Comparison of ENCODE assay signal across 22 mouse cellular contexts in the genomic region with DNA sequence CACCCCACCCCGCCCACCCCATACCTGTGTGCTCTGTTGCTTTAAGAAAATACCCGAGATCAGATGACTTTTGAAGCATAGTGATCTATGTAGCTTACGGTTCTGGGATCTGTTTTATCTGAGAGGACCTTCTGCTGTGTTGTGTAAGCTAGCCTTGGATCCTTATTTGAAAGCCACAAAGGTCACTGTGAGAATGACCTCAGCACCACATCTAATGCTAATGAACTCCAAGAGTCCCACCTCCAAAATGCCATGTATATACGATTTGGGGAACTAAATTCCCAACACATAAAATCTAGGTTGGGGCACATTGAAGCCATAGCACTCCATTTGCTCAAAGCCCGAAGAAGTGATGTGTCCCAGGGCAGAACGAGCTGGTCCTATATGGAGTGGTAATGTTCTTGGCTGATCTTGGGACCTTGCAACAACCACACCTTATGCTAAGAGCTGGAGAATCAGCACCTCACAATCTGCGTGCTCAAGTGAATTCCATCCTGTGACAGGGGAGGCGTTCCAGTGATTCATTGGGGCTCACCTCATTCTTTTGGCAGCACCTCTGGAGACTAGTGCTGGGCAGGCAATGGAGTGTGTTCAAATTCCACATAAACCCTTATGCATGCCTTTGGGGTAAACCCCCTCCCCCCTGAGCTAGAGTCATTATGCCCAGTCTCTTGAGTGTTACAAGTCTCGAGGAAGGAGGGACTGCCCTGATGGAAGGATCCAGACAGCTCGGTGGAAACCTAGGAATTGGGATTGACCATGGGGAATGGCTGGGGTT. TPM values are rescaled to one million over a fixed set of nuclear protein-coding genes. Genes with fewer than 3 reads are reported as not detected.
"Had no signal": no experiment of that assay in that cellular context is flagged by ENCODE, and none has a peak within 500 bp of the region (broad histone marks: within the 10 kb centered on the region; RNA-seq: fewer than 3 reads in every experiment).

No protein-coding gene starts in this region.

- H3K27me3 ChIP-seq: liver, embryonic 15.5 days; midbrain, embryonic 15.5 days; neural tube, embryonic 12.5 days; stomach, embryonic 15.5 days had no signal

- H3K4me3 ChIP-seq: left cerebral cortex, adult 2 months; liver, embryonic 15.5 days; megakaryocyte, embryonic 14.5 days; midbrain, embryonic 15.5 days; neural tube, embryonic 12.5 days; stomach, embryonic 15.5 days had no signal

- H3K4me1 ChIP-seq: midbrain, embryonic 15.5 days had no signal

- H3K9me3 ChIP-seq: stomach, embryonic 15.5 days had no signal

- DNase-seq: kidney, adult 8-10 months; kidney, postnatal 25 days; lung, adult 2 months; lung, postnatal 14 days; right cerebral cortex, postnatal 14 days; thymus, adult 2 months; thymus, postnatal 36 days had no signal

- ATAC-seq: midbrain, embryonic 15.5 days had no signal

RNA-seq across cellular contexts. Expression of a gene that starts 20.4 kb away (rescaled TPM):
- total RNA-seq: monocyte, adult 5-6 weeks; neutrophil, adult 5-6 weeks had no signal
- polyA plus RNA-seq: kidney, embryonic 16.5 days; limb, embryonic 11.5 days; liver, embryonic 11.5 days; liver, embryonic 15.5 days; lung, adult 2 months; macrophage; midbrain, embryonic 11.5 days; neural tube, embryonic 12.5 days; spleen, adult 2 months; stomach, embryonic 15.5 days had no signal

RNA-seq across cellular contexts. Expression of a gene that starts 45.3 kb away (rescaled TPM):
- total RNA-seq: layer of hippocampus, postnatal 25 days had no signal
- polyA plus RNA-seq: limb, embryonic 11.5 days; liver, embryonic 11.5 days; macrophage; midbrain, embryonic 11.5 days; midbrain, embryonic 15.5 days; neural tube, embryonic 12.5 days had no signal

RNA-seq across cellular contexts. Expression of a gene that starts 51.5 kb away (rescaled TPM):
- total RNA-seq: monocyte, adult 5-6 weeks; neutrophil, adult 5-6 weeks had no signal
- polyA plus RNA-seq: macrophage had no signal
